Comparison of ENCODE assay signal across 9 mouse cellular contexts in the genomic region with DNA sequence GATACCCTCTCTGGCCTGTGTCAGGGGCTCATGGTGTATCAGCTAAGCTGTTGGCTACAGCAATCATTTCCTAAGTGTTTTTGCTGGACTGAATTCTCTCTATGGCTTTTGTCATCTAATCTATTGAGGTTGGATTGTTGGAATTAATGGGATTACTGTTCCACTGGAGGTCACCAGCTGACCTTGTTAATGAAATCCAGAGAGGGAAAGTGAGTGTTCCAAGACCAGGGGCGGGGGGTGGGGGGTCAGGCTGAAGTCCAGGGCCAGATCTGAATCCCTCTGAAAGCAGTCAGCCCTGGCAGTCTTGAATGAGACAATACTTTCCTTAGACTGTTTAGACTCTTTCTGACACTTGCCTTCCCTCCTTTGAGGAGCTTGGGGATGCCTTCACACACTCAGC.
"Had no signal": no experiment of that assay in that cellular context is flagged by ENCODE, and none has a peak within 500 bp of the region (broad histone marks: within the 10 kb centered on the region; RNA-seq: fewer than 3 reads in every experiment).

No protein-coding gene starts in this region.

- H3K9me3 ChIP-seq: limb, embryonic 15.5 days; liver, embryonic 12.5 days; lung, embryonic 15.5 days had no signal

- H3K4me2 ChIP-seq: limb, embryonic 15.5 days; liver, embryonic 12.5 days; lung, embryonic 15.5 days had no signal

- DNase-seq: kidney, adult 8-10 months; kidney, postnatal 25 days; lung, postnatal 36 days; spleen, adult 18-20 months; thymus, postnatal 4 days had no signal

- H3K4me1 ChIP-seq: limb, embryonic 15.5 days; liver, embryonic 12.5 days; lung, embryonic 15.5 days had no signal

- ATAC-seq: liver, embryonic 12.5 days; midbrain, embryonic 16.5 days had no signal

- H3K27me3 ChIP-seq: limb, embryonic 15.5 days; liver, embryonic 12.5 days; lung, embryonic 15.5 days had no signal

- H3K27ac ChIP-seq: limb, embryonic 15.5 days; liver, embryonic 12.5 days; lung, embryonic 15.5 days had no signal

- H3K9ac ChIP-seq: limb, embryonic 15.5 days; liver, embryonic 12.5 days; lung, embryonic 15.5 days had no signal

- H3K36me3 ChIP-seq: limb, embryonic 15.5 days; liver, embryonic 12.5 days; lung, embryonic 15.5 days had no signal

- H3K4me3 ChIP-seq: limb, embryonic 15.5 days; liver, embryonic 12.5 days; lung, embryonic 15.5 days had no signal
